Mouse (Mus musculus): Measurements from ENCODE around the gene Lipk.

DNA sequence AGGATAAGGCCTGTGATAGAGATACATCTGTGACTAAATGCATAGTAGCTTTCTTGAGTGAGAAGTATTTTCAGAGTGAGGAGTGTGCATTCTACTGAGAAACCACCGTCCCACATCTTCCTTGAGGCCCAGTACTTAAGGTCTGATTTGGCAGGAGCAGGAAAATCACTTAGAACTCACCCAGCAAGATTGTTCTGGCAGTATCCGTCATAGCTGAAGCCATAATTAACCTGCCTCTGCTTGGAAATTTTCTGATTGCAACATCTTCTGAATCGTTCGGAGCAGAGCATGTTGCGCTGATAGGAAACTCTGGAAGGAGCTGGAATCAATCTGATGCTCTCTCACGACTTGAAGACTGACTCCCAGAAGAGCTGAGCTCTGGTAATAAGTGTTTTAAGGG, at the start of gene Lipk:
- no peak for TF ChIP-seq CTCF (conservative IDR thresholded peaks at IDR 0.05; ENCODE audit: insufficient read depth, insufficient read length, low read depth, low read length)
- TF ChIP-seq POLR2A (IDR thresholded peaks at IDR 0.05; ENCODE audit: low read depth, low read length), result no peak

All from kidney, adult 2 months (tissue).